Mouse (Mus musculus) liver, embryonic 12.5 days (tissue): ENCODE data around the gene Eif5. TPM values are rescaled to one million over a fixed set of nuclear protein-coding genes. Genes with fewer than 3 reads are reported as not detected.
A peak's percentile ranks its signal among the peaks of the same experiment; 100 is the strongest.

Experiments
- ATAC-seq: fragments of 200-750 bp; cut with Nextera tagmentation; 2 replicates; pipeline ENCODE4 v1.8.0; 2017; ENCODE audit warnings: moderate number of reproducible peaks, mild to moderate bottlenecking, moderate library complexity
- H3K27ac ChIP-seq: fragments of 300-500 bp; sonication (generic); 2 replicates; pipeline ENCODE4 v1.5.1; 2016; ENCODE audit warnings: mild to moderate bottlenecking
- H3K27me3 ChIP-seq: fragments of 300-500 bp; sonication (generic); replicated peaks from 2 replicates; pipeline ENCODE4 v1.6.1; 2016; ENCODE audit warnings: mild to moderate bottlenecking, moderate library complexity
- H3K36me3 ChIP-seq: fragments of 300-500 bp; sonication (generic); 2 replicates; pipeline ENCODE4 v1.6.1; 2016; ENCODE audit warnings: mild to moderate bottlenecking, moderate library complexity
- H3K4me1 ChIP-seq: fragments of 300-500 bp; sonication (generic); 2 replicates; pipeline ENCODE4 v1.6.1; 2016
- H3K4me2 ChIP-seq: fragments of 300-500 bp; sonication (generic); 2 replicates; pipeline ENCODE4 v1.6.1; 2016; ENCODE audit warnings: mild to moderate bottlenecking, moderate library complexity
- H3K4me3 ChIP-seq: fragments of 300-500 bp; sonication (generic); 2 replicates; pipeline ENCODE4 v1.5.1; 2016; ENCODE audit warnings: mild to moderate bottlenecking, moderate library complexity
- H3K9ac ChIP-seq: fragments of 300-500 bp; sonication (generic); 2 replicates; pipeline ENCODE4 v1.6.1; 2016; ENCODE audit warnings: mild to moderate bottlenecking, moderate library complexity
- H3K9me3 ChIP-seq: fragments of 300-500 bp; sonication (generic); replicated peaks from 2 replicates; pipeline ENCODE4 v1.6.1; 2016; ENCODE audit warnings: mild to moderate bottlenecking, moderate library complexity
- WGBS: fragments of 180-500 bp; shearing (Covaris S2); methylation state at CpG from one replicate; pipeline ENCODE4 v1.1.7; 2016; ENCODE audit not compliant: insufficient replicate concordance; 5-methylcytosine and 5-hydroxymethylcytosine counted together
- polyA plus RNA-seq: library from polyadenylated mRNA; unstranded; fragments of >200 nt; fragmentation: Nextera tagmentation; extraction: Ambion mirVana; gene quantifications from 2 replicates; pipeline ENCODE4 v1.2.1, GENCODE M21; 2016

Gene Eif5
- polyA plus RNA-seq, 1 experiment from 2014 or later: 664 TPM

DNA sequence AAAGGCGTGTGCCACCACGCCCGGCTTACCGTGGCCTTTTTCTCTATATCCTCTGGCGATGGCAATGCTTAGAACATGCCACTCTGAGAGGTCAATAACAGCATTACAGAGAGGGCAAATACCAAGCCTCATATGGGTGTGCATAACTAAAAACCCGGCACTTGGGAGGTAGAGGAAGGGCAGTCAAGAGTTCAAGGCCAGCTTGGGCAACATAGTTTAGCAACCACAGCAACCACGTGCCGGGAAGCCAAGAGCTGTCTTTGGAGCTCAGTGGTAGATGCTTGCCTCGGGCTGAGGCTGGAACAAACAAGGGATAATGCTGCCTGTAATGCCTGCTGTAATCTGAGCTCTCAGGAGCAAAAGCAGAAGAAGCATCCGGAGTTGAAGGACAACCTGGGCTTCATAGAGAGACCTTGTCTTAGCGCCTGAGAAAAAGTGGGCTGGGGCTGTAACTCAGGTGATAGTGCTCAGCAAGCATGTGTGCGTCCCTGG lies 25.2 kb upstream of the Eif5 start:
- H3K27me3 ChIP-seq: no peaks in the 10 kb centered on the region; the same call in 1 of the 2 replicates

DNA sequence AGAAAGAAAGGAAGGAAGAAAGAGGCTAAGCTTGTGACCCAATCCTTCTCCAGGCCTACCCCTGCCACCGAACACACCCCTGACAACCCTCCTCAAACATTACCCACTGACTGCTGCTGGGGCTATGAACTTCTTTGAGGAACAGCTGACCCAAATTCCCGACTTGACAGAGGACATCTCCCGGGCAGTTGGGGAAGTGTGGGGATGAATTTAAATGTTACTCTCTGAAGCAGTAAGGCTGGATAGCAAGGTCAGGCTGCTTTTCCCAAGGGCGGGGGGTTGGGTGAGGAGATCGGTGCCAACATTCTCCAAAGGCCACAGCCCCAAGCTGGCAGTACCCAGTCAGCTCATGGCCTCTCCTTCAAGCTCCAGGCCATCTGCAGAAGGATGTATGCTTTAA lies 24.1 kb upstream of the Eif5 start:
- 75% methylated on average over 5 of the region's 5 CpGs for WGBS
- ATAC-seq: no peak

More for the DNA sequence above, 25.2 kb upstream of the Eif5 start:
- 76% methylated on average over 12 of the region's 12 CpGs for WGBS
- no peak overlapping the region for H3K4me3 ChIP-seq
- peaks cover 53% of the 10 kb centered on the region for H3K4me1 ChIP-seq
- ATAC-seq: no peak
- no peak overlapping the region for H3K4me2 ChIP-seq
- no peak overlapping the region for H3K9ac ChIP-seq
- no peak overlapping the region for H3K27ac ChIP-seq
- no peaks in the 10 kb centered on the region for H3K36me3 ChIP-seq
- peaks cover 7% of the 10 kb centered on the region; the same call in 1 of the 2 replicates for H3K9me3 ChIP-seq

DNA sequence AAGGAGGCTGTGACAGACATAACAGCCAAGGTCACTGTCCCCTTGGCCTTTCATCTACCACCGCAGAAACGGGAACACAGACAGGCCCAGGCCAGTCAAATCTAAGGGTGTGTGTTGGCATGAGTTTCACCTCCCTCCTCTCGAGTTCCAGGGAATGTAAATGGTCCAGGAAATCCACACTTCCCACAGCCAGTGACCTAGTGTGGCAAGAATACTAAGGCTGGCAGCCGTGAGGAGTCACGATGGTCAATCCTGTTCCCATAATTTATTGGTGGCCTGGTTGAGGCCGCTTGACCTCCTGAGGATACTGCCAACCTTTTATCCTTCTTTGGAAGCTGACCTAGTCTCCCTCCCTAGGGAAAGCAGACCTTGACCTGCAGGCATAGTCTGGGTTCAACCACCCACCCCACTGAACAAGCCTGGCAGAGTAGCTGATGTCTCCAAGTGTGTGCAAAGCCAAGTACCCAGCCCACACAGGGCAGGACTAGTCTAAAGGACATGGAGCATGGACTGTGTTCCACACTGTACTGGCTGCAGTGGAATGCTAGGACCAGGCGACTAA lies 23.5 kb upstream of the Eif5 start:
- Histone ChIP-seq H3K9ac (peak overlapping the region; percentile 14; the same call in 1 of the 2 replicates), H3K4me1 (peaks cover 51% of the 10 kb centered on the region), H3K27me3 (no peaks in the 10 kb centered on the region; the same call in 1 of the 2 replicates), H3K27ac (peak overlapping the region; percentile 61), H3K36me3 (no peaks in the 10 kb centered on the region), H3K4me2 (peak overlapping the region; percentile 40), H3K4me3 (peak overlapping the region; percentile 25; the same call in 1 of the 2 replicates), H3K9me3 (peaks cover 7% of the 10 kb centered on the region; the same call in 1 of the 2 replicates)
- 70% methylated on average over 7 of the region's 7 CpGs for WGBS
- ATAC-seq: no peak

More for the DNA sequence above, 24.1 kb upstream of the Eif5 start:
- Histone ChIP-seq H3K36me3 (no peaks in the 10 kb centered on the region), H3K27ac (no peak overlapping the region), H3K27me3 (no peaks in the 10 kb centered on the region; the same call in 1 of the 2 replicates), H3K4me2 (no peak overlapping the region), H3K9me3 (peaks cover 7% of the 10 kb centered on the region; the same call in 1 of the 2 replicates), H3K9ac (no peak overlapping the region), H3K4me1 (peaks cover 51% of the 10 kb centered on the region), H3K4me3 (no peak overlapping the region)

DNA sequence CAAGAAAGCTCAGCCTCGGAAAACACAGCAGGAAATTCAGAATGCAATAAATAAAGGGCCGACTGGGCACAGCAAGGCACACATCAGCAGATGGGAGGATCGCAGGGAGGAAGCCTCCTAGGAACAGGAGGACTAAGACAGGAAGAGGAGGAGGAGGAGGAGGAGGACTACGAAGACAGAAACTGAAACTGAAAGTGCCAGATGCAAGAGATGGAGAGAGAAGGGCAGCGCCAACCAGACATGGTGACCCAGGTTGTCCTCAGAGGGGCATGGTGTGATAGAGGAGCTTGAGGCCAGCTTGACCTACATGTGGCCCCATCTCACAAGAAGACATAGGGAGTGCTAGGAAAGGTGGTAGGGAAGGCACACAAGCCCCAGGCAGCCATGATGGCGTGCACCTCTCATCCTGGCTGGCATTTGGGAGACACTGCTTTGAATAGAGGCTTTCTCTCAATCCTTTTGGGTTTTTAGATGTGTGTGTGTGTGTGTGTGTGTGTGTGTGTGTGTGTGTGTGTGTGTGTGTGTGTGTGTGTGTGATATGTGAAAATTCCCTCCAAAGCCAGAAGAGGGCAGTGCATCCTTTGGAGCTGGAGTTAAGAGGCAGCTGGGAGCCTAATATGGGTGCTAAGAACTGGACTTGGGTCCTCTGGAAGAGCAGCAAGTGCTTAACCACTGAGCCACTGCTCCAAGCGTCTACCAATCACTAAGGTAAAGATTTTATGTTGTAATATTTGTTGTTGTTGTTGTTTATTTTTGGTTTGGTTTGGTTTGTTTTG lies 22.8 kb upstream of the Eif5 start:
- Histone ChIP-seq H3K4me1 (peaks cover 57% of the 10 kb centered on the region), H3K4me2 (peak overlapping the region; percentile 40), H3K9ac (peak overlapping the region; percentile 14; the same call in 1 of the 2 replicates), H3K27me3 (peaks cover 4% of the 10 kb centered on the region; the same call in 1 of the 2 replicates), H3K9me3 (peaks cover 7% of the 10 kb centered on the region; the same call in 1 of the 2 replicates), H3K36me3 (no peaks in the 10 kb centered on the region), H3K27ac (peak overlapping the region; percentile 61; the same call in 1 of the 2 replicates), H3K4me3 (peak overlapping the region; percentile 25)
- no peak for ATAC-seq
- WGBS: 72% methylated on average over 7 of the region's 7 CpGs

DNA sequence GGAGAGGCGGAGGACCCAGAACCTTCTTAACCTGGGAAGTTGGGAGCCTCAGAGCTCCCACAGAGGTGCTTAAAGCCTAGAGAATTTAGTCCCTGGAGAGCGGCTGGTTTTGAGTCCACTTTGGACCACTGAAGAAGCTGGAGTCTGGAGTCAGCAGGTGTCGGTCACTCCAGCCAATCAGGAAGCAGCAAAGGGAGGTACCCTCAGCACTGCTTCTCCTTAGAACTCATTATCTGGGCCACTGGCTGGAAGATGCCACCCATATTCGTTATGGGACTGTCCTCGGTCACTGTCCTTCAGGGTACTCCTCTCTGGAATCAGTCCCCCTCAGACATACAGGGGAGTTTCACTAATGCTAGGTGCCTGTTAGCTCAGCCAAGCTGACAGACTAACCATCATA lies 21.9 kb upstream of the Eif5 start:
- Histone ChIP-seq H3K27ac (peak overlapping the region; percentile 98), H3K27me3 (peaks cover 8% of the 10 kb centered on the region; the same call in 1 of the 2 replicates), H3K4me1 (peaks cover 57% of the 10 kb centered on the region), H3K9me3 (peaks cover 7% of the 10 kb centered on the region; the same call in 1 of the 2 replicates), H3K36me3 (no peaks in the 10 kb centered on the region), H3K9ac (peak overlapping the region; percentile 68), H3K4me3 (no peak overlapping the region), H3K4me2 (peak overlapping the region; percentile 67)
- ATAC-seq: no peak
- 76% methylated on average over 5 of the region's 5 CpGs for WGBS

DNA sequence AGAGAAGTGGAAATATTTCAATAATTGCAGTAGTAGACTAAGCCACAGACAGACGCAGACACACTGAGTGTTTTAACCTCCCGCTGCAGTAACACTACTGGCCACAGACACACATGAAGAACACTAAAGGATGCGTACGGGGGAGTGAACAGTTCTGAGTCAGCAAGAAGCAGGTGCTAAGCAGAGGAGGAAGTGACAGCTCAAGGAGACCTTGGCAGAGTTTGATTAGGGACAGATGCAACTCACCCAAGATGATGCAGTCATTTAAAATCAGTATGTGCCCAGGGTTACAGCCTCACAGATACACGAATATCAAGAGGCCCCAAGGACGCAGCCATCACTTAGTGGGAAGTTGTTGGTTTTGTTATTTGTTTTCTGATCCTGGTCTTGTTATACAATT lies 21.0 kb upstream of the Eif5 start:
- H3K9ac ChIP-seq: peak overlapping the region; percentile 68
- peak overlapping the region; percentile 98 for H3K27ac ChIP-seq
- H3K4me3 ChIP-seq: no peak overlapping the region
- H3K9me3 ChIP-seq: peaks cover 7% of the 10 kb centered on the region; the same call in 1 of the 2 replicates
- H3K4me1 ChIP-seq: peaks cover 57% of the 10 kb centered on the region
- ATAC-seq: peak; percentile 80
- WGBS: 45% methylated on average over 6 of the region's 6 CpGs
- peak overlapping the region; percentile 67 for H3K4me2 ChIP-seq
- H3K36me3 ChIP-seq: no peaks in the 10 kb centered on the region
- peaks cover 8% of the 10 kb centered on the region; the same call in 1 of the 2 replicates for H3K27me3 ChIP-seq

DNA sequence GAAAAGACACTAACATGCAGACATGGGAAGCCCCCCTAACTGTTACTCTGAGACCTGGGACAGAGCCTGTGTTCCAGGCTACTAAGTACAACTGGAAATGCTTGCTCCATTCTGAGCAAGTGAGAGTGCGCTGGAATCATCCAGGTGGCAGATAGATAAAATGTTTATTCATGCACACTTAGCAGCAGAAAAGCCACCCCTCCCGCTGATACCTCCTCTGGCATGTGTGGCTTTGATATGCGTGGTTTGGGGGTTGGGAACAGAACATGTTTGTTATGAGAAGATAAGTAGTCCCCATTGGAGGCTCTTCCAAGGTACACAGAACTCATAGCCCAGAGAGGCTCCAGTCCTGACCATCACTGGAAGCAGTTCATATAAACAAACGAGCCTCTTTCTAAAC lies 19.9 kb upstream of the Eif5 start:
- peak overlapping the region; percentile 27 for H3K4me3 ChIP-seq
- peaks cover 57% of the 10 kb centered on the region for H3K4me1 ChIP-seq
- 10% methylated on average over 4 of the region's 4 CpGs for WGBS
- H3K4me2 ChIP-seq: peak overlapping the region; percentile 67
- H3K36me3 ChIP-seq: no peaks in the 10 kb centered on the region
- H3K9ac ChIP-seq: peak overlapping the region; percentile 67
- H3K27ac ChIP-seq: peak overlapping the region; percentile 98
- H3K9me3 ChIP-seq: peaks cover 15% of the 10 kb centered on the region
- peaks cover 9% of the 10 kb centered on the region for H3K27me3 ChIP-seq
- peak; percentile 95 for ATAC-seq

DNA sequence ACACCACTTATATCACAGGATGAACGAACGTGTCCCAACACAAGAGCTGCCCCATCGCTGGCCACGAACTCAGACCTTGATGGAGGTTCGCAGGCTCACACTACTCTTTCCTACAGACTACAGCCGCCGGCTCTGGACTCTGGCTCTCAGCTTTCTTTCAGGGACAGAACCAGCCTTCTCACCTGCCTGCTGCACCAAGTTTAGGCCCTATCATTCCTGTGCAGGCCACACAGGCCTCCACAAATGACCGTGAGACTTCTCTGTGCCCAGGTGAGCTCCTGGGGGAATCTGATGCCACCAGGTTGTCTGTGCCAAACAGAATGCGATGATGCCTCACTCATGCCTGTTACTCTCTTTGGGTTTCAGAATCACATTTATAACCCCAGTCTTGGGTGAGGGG lies 19.4 kb upstream of the Eif5 start:
- peaks cover 57% of the 10 kb centered on the region for H3K4me1 ChIP-seq
- 55% methylated on average over 9 of the region's 9 CpGs for WGBS
- H3K27ac ChIP-seq: peak overlapping the region; percentile 98
- H3K36me3 ChIP-seq: no peaks in the 10 kb centered on the region
- peak overlapping the region; percentile 25 for H3K4me3 ChIP-seq
- peak overlapping the region; percentile 67 for H3K4me2 ChIP-seq
- peak overlapping the region; percentile 64 for H3K9ac ChIP-seq
- ATAC-seq: peak; percentile 69
- H3K27me3 ChIP-seq: peaks cover 12% of the 10 kb centered on the region
- H3K9me3 ChIP-seq: peaks cover 15% of the 10 kb centered on the region

DNA sequence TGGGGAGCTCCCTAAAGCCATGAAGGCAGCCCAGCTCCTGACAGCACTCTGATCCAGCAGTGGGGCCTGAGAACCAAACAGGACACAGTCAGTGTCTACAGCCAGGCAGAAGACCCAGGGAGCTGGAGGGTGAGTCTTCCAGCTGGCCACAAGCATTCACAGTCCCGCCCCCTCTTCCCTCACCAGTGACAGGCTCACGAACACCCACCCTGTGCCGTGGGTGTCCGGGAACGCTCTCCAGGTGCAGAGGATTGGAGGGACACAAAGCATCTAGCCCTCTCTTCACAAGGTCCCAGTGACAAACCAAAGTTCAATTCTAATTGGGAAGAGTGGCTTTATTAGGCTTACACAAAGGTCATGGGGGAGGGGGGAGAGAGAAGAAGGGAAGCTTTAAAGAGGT lies 18.0 kb upstream of the Eif5 start:
- WGBS: 64% methylated on average over 5 of the region's 5 CpGs
- peaks cover 15% of the 10 kb centered on the region for H3K9me3 ChIP-seq
- peak overlapping the region; percentile 40; the same call in 1 of the 2 replicates for H3K9ac ChIP-seq
- no peak for ATAC-seq
- H3K36me3 ChIP-seq: no peaks in the 10 kb centered on the region
- H3K27ac ChIP-seq: peak overlapping the region; percentile 98; the same call in 1 of the 2 replicates
- no peak overlapping the region for H3K4me3 ChIP-seq
- peaks cover 27% of the 10 kb centered on the region for H3K27me3 ChIP-seq
- H3K4me1 ChIP-seq: peaks cover 48% of the 10 kb centered on the region
- H3K4me2 ChIP-seq: no peak overlapping the region

DNA sequence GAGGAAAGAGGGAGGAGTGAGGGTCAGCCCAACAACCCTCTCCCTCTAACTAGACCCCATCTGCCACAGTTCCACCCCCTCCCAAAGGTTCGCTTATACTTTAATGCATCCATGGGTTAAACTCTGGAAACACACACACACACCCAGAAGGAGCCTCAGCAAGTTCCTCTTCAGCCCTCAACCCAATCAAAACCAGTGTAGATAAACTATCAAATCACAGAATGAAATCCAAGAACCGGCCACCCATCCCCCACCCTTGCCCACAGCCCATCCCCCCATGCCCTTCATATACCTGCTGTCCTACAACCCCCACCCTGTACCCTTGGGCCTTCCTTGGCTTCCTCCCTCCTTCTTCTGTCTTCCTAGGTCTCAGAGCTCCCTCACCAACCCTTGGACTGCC lies 16.8 kb upstream of the Eif5 start:
- H3K4me2 ChIP-seq: no peak overlapping the region
- ATAC-seq: no peak
- peaks cover 38% of the 10 kb centered on the region for H3K4me1 ChIP-seq
- H3K9me3 ChIP-seq: peaks cover 8% of the 10 kb centered on the region
- peaks cover 37% of the 10 kb centered on the region for H3K27me3 ChIP-seq
- H3K9ac ChIP-seq: no peak overlapping the region
- H3K36me3 ChIP-seq: no peaks in the 10 kb centered on the region
- no peak overlapping the region for H3K27ac ChIP-seq
- 60% methylated on average over 2 of the region's 2 CpGs for WGBS
- no peak overlapping the region for H3K4me3 ChIP-seq

DNA sequence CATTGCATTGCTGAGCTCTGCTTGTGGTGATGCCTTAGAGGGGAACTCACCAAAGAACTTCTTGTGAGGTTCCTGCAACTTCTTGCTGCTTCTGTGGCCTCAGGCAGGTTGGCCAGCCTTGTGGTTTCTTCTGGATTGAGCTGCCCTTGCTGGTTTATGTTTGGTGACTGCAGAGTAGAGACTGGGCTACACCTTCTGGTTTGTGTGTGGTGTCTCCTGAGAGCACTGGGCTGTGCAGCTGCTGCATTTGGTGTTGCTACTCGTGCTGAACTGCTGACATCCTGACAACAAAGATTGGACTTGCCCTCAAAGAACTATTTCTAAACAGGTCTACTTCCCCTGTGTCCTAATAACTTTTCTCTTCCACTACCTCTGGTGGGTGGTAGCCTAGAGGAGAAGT lies 13.3 kb upstream of the Eif5 start:
- H3K27me3 ChIP-seq: peaks cover 66% of the 10 kb centered on the region
- no peak for ATAC-seq
- no peak overlapping the region for H3K27ac ChIP-seq

DNA sequence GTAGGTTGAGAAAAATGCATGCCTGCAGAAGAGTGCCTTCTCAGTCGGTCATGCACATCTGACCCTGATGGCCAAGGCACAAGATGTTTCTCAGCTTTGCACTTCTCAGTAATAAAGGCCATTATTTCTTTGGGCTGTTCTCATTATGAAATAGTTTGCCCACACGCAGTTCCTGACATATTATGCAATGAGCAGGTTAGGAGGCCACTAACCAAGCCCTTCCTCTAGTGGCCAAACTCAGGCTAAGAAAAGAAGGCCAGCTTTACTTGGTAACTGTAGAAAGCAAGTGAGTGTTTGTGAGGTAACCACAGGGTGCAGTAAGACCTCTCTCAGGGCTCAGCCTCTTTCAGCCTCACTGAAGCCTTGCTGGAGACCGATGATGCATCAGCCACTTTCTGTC lies 12.9 kb upstream of the Eif5 start:
- Histone ChIP-seq H3K9me3 (peaks cover 8% of the 10 kb centered on the region), H3K4me1 (peaks cover 1% of the 10 kb centered on the region), H3K4me2 (no peak overlapping the region), H3K27ac (no peak overlapping the region), H3K27me3 (peaks cover 67% of the 10 kb centered on the region), H3K4me3 (no peak overlapping the region), H3K9ac (no peak overlapping the region), H3K36me3 (no peaks in the 10 kb centered on the region)
- 54% methylated on average over 3 of the region's 3 CpGs for WGBS
- ATAC-seq: no peak

More for the DNA sequence above, 13.3 kb upstream of the Eif5 start:
- Histone ChIP-seq H3K9ac (no peak overlapping the region), H3K36me3 (no peaks in the 10 kb centered on the region), H3K4me1 (peaks cover 6% of the 10 kb centered on the region), H3K4me3 (no peak overlapping the region), H3K4me2 (no peak overlapping the region), H3K9me3 (peaks cover 8% of the 10 kb centered on the region)
- WGBS: 35% methylated on average over 1 of the region's 1 CpGs
